Mouse (Mus musculus) heart, embryonic 14.5 days (tissue): ENCODE measurements at regions not wholly inside any gene's neighbourhood (a gene's known extent, or its start where the extent isn't known, plus 50 kb on each side); places are given as distances from the start of the nearest gene placed in this dataset.

Source experiments
- ATAC-seq: fragments of 200-750 bp; cut with Nextera tagmentation; 2 replicates; pipeline ENCODE4 v1.8.0; 2017; ENCODE audit warnings: low read depth, moderate TSS enrichment; ENCODE audit not compliant: insufficient number of reproducible peaks, insufficient read depth, low FRiP score
- H3K27ac ChIP-seq, 2 experiments: fragments of 200-500 bp in 1 of 2; fragments of 300-500 bp in 1 of 2; sonication (generic) in 1 of 2; replicated peaks in 1 of 2; 2 replicates each; pipeline ENCODE4 v1.5.1; 2012 to 2014; ENCODE audit warnings: low read depth in 2 of 2, low read length in 2 of 2, control low read depth in 1 of 2, mild to moderate bottlenecking in 1 of 2, mixed read lengths in 1 of 2; ENCODE audit not compliant: control insufficient read depth in 1 of 2, insufficient read depth in 1 of 2
- H3K27me3 ChIP-seq: fragments of 300-500 bp; sonication (generic); 2 replicates; pipeline ENCODE4 v1.6.1; 2014; ENCODE audit warnings: mild to moderate bottlenecking, low read length, control low read depth; ENCODE audit not compliant: control insufficient read depth, insufficient read depth
- H3K36me3 ChIP-seq: fragments of 300-500 bp; sonication (generic); 2 replicates; pipeline ENCODE4 v1.6.1; 2014; ENCODE audit warnings: mild to moderate bottlenecking, control low read depth, low read length, mixed read lengths; ENCODE audit not compliant: control insufficient read depth, insufficient read depth
- H3K4me1 ChIP-seq, 2 experiments: fragments of 200-500 bp in 1 of 2; fragments of 300-500 bp in 1 of 2; sonication (generic) in 1 of 2; 2 replicates each; pipeline ENCODE4 v1.6.1; 2012 to 2014; ENCODE audit warnings: low read length in 2 of 2, control low read depth in 1 of 2, mixed read lengths in 1 of 2; ENCODE audit not compliant: control insufficient read depth in 2 of 2, insufficient read depth in 2 of 2
- H3K4me2 ChIP-seq: fragments of 300-500 bp; sonication (generic); 2 replicates; pipeline ENCODE4 v1.6.1; 2014; ENCODE audit warnings: mild to moderate bottlenecking, low read length
- H3K4me3 ChIP-seq, 2 experiments: fragments of 200-500 bp in 1 of 2; fragments of 300-500 bp in 1 of 2; sonication (generic) in 1 of 2; 2 replicates each; pipeline ENCODE4 v1.5.1; 2012 to 2014; ENCODE audit warnings: low read length in 2 of 2, mild to moderate bottlenecking in 2 of 2, control low read depth in 1 of 2, low read depth in 1 of 2, moderate library complexity in 1 of 2; ENCODE audit not compliant: control insufficient read depth in 1 of 2, insufficient read depth in 1 of 2
- H3K9ac ChIP-seq: fragments of 300-500 bp; sonication (generic); 2 replicates; pipeline ENCODE4 v1.6.1; 2014; ENCODE audit warnings: mild to moderate bottlenecking, low read length
- H3K9me3 ChIP-seq: fragments of 300-500 bp; sonication (generic); 2 replicates; pipeline ENCODE4 v1.6.1; 2016; ENCODE audit warnings: low read length, control low read depth; ENCODE audit not compliant: control insufficient read depth
- WGBS: fragments of 180-500 bp; shearing (Covaris S2); extraction: QIAGEN DNeasy Blood & Tissue Kit; methylation state at CpG from one replicate; pipeline ENCODE4 v1.1.7; 2014; 5-methylcytosine and 5-hydroxymethylcytosine counted together

- ATAC-seq, result no peak
- Histone ChIP-seq H3K9ac (no peak overlapping the region), H3K27ac (no peak overlapping the region), H3K4me2 (no peak overlapping the region), H3K27me3 (no peaks in the 10 kb centered on the region), H3K36me3 (no peaks in the 10 kb centered on the region), H3K4me3 (no peak overlapping the region), H3K4me1 (no peaks in the 10 kb centered on the region), H3K9me3 (no peaks in the 10 kb centered on the region)
- 79% methylated on average over 7 of the region's 7 CpGs for WGBS
Measured at GRCm38 (mm10) chr5:75737752-75738151, 163.0 kb downstream of the Kit start.

- Histone ChIP-seq H3K9ac (no peak overlapping the region), H3K27me3 (no peaks in the 10 kb centered on the region)
- no peak for ATAC-seq
Measured at GRCm38 (mm10) chr5:75736318-75736717, 161.6 kb downstream of the Kit start.

GRCm38 (mm10) chr5:75734508-75734907 is 159.8 kb downstream of the Kit start:
- Histone ChIP-seq H3K9ac (no peak overlapping the region), H3K4me3 (peak overlapping the region in 1 of 2 experiments; percentile 19; a peak in 3 of 4 replicates), H3K4me2 (peak overlapping the region; percentile 35), H3K9me3 (no peaks in the 10 kb centered on the region), H3K4me1 (no peaks in the 10 kb centered on the region), H3K27ac (peak overlapping the region; percentile 21 to 73), H3K36me3 (no peaks in the 10 kb centered on the region), H3K27me3 (no peaks in the 10 kb centered on the region)
- 55% methylated on average over 14 of the region's 14 CpGs for WGBS
- peak; percentile 82 for ATAC-seq

More at GRCm38 (mm10) chr5:75736318-75736717, 161.6 kb downstream of the Kit start:
- H3K27ac ChIP-seq, result no peak overlapping the region
- no peak overlapping the region for H3K4me2 ChIP-seq
- no peak overlapping the region for H3K4me3 ChIP-seq
- no peaks in the 10 kb centered on the region for H3K4me1 ChIP-seq
- H3K9me3 ChIP-seq, result no peaks in the 10 kb centered on the region
- no peaks in the 10 kb centered on the region for H3K36me3 ChIP-seq

- 85% methylated on average over 6 of the region's 6 CpGs for WGBS
- Histone ChIP-seq H3K4me1 (no peaks in the 10 kb centered on the region), H3K4me3 (no peak overlapping the region), H3K36me3 (no peaks in the 10 kb centered on the region), H3K27ac (peak overlapping the region; percentile 14 to 21; a peak in 2 of 4 replicates), H3K27me3 (no peaks in the 10 kb centered on the region), H3K9ac (no peak overlapping the region), H3K4me2 (no peak overlapping the region), H3K9me3 (no peaks in the 10 kb centered on the region)
- no peak for ATAC-seq
Measured at GRCm38 (mm10) chr5:75734043-75734442, 159.3 kb downstream of the Kit start.

- 69% methylated on average over 4 of the region's 4 CpGs for WGBS
- no peak overlapping the region for H3K9ac ChIP-seq
Measured at GRCm38 (mm10) chr5:75731236-75731635, 156.5 kb downstream of the Kit start.

GRCm38 (mm10) chr5:75730698-75731097 is 156.0 kb downstream of the Kit start:
- H3K4me2 ChIP-seq, result no peak overlapping the region
- H3K9me3 ChIP-seq, result no peaks in the 10 kb centered on the region
- no peak overlapping the region for H3K27ac ChIP-seq
- H3K9ac ChIP-seq, result no peak overlapping the region
- H3K27me3 ChIP-seq, result no peaks in the 10 kb centered on the region
- ATAC-seq, result no peak
- no peaks in the 10 kb centered on the region for H3K4me1 ChIP-seq
- 66% methylated on average over 3 of the region's 3 CpGs for WGBS
- no peak overlapping the region for H3K4me3 ChIP-seq
- H3K36me3 ChIP-seq, result no peaks in the 10 kb centered on the region

More at GRCm38 (mm10) chr5:75731236-75731635, 156.5 kb downstream of the Kit start:
- H3K4me2 ChIP-seq, result no peak overlapping the region
- ATAC-seq, result no peak
- no peak overlapping the region for H3K4me3 ChIP-seq
- no peak overlapping the region for H3K27ac ChIP-seq
- H3K9me3 ChIP-seq, result no peaks in the 10 kb centered on the region
- H3K36me3 ChIP-seq, result no peaks in the 10 kb centered on the region
- no peaks in the 10 kb centered on the region for H3K27me3 ChIP-seq
- H3K4me1 ChIP-seq, result no peaks in the 10 kb centered on the region

- Histone ChIP-seq H3K9me3 (no peaks in the 10 kb centered on the region), H3K27me3 (no peaks in the 10 kb centered on the region), H3K4me2 (no peak overlapping the region), H3K27ac (no peak overlapping the region), H3K4me1 (peaks cover 8 to 15% of the 10 kb centered on the region in 2 experiments), H3K9ac (no peak overlapping the region), H3K36me3 (no peaks in the 10 kb centered on the region), H3K4me3 (no peak overlapping the region)
- ATAC-seq, result no peak
- WGBS, result 73% methylated on average over 2 of the region's 2 CpGs
Measured at GRCm38 (mm10) chr5:75721291-75721690, 146.6 kb downstream of the Kit start.
